7 mouse cellular contexts compared by ENCODE assay signal in genomic region chr2:154548688-154549087, GRCm38 (mm10). TPM values are rescaled to one million over a fixed set of nuclear protein-coding genes. Genes with fewer than 3 reads are reported as not detected.
A peak's percentile ranks its signal among the peaks of the same experiment; 100 is the strongest.
DNase-seq lines count a peak whose midpoint lies in the region; ATAC-seq and TF ChIP-seq lines count a peak whose summit lies in the region.

No protein-coding gene starts in this region.

- H3K27me3 ChIP-seq in kidney, embryonic 15.5 days, result peaks cover 35% of the 10 kb centered on the region
- no peaks in the 10 kb centered on the region for H3K27me3 ChIP-seq in kidney, adult 2 months (replicated peaks; ENCODE audit: control insufficient read depth, insufficient read depth, low read length)
- no peaks in the 10 kb centered on the region; the same call in 1 of the 2 replicates for H3K27me3 ChIP-seq in hindbrain, embryonic 16.5 days (replicated peaks; ENCODE audit: control insufficient read depth, insufficient read depth, low read length)
- peaks cover 13% of the 10 kb centered on the region for H3K27me3 ChIP-seq in neural tube, embryonic 15.5 days (replicated peaks)

- no peaks in the 10 kb centered on the region for H3K9me3 ChIP-seq in kidney, embryonic 15.5 days (replicated peaks)
- H3K9me3 ChIP-seq in hindbrain, embryonic 16.5 days (ENCODE audit: control insufficient read depth, low read length), result no peaks in the 10 kb centered on the region
- no peaks in the 10 kb centered on the region for H3K9me3 ChIP-seq in neural tube, embryonic 15.5 days (replicated peaks)

- H3K36me3 ChIP-seq in kidney, embryonic 15.5 days, result no peaks in the 10 kb centered on the region
- no peaks in the 10 kb centered on the region for H3K36me3 ChIP-seq in kidney, adult 2 months (ENCODE audit: control insufficient read depth, insufficient read depth, low read length)
- H3K36me3 ChIP-seq in hindbrain, embryonic 16.5 days (ENCODE audit: control insufficient read depth, insufficient read depth, low read length), result 0 out of 2 replicates have a peak, but pooled peaks cover 2% of the 10 kb centered on the region
- no peaks in the 10 kb centered on the region for H3K36me3 ChIP-seq in neural tube, embryonic 15.5 days

- H3K27ac ChIP-seq in kidney, embryonic 15.5 days, result no peak overlapping the region
- H3K27ac ChIP-seq in kidney, adult 2 months (ENCODE audit: insufficient read depth, low read depth, low read length), result no peak overlapping the region
- H3K27ac ChIP-seq in hindbrain, embryonic 16.5 days (ENCODE audit: low read depth, low read length), result no peak overlapping the region
- no peak overlapping the region for H3K27ac ChIP-seq in neural tube, embryonic 15.5 days (replicated peaks)

- no peak for DNase-seq in kidney, adult 2 months
- DNase-seq in embryo, embryonic 11 days, result peak; percentile 59
- no peak for DNase-seq in kidney, postnatal 25 days

- ATAC-seq in kidney, embryonic 15.5 days (replicated peaks; ENCODE audit: low FRiP score), result no peak
- no peak for ATAC-seq in hindbrain, embryonic 16.5 days
- ATAC-seq in neural tube, embryonic 15.5 days (ENCODE audit: low FRiP score), result no peak
- no peak for ATAC-seq in erythroid progenitor cell, adult 5-6 weeks (replicated peaks; ENCODE audit: low FRiP score, poor library complexity, severe bottlenecking)

- H3K4me2 ChIP-seq in kidney, embryonic 15.5 days, result peak overlapping the region; percentile 95; the same call in 1 of the 2 replicates
- peak overlapping the region; percentile 88 for H3K4me2 ChIP-seq in hindbrain, embryonic 16.5 days (ENCODE audit: low read length)
- H3K4me2 ChIP-seq in neural tube, embryonic 15.5 days, result peak overlapping the region; percentile 96

- H3K4me1 ChIP-seq in kidney, embryonic 15.5 days, result peaks cover 26% of the 10 kb centered on the region
- no peaks in the 10 kb centered on the region for H3K4me1 ChIP-seq in kidney, adult 2 months (ENCODE audit: control insufficient read depth, insufficient read depth, low read length)
- peaks cover 25% of the 10 kb centered on the region for H3K4me1 ChIP-seq in hindbrain, embryonic 16.5 days (ENCODE audit: control insufficient read depth, insufficient read depth, low read depth, low read length)
- H3K4me1 ChIP-seq in neural tube, embryonic 15.5 days, result peaks cover 29% of the 10 kb centered on the region

- TF ChIP-seq CTCF in kidney, adult 2 months (conservative IDR thresholded peaks at IDR 0.05; ENCODE audit: insufficient read depth, insufficient read length, low read depth, low read length), result no peak

- WGBS in kidney, embryonic 15.5 days, result 57% methylated on average over 3 of the region's 3 CpGs
- WGBS in kidney, adult 2 months, result 75% methylated on average over 3 of the region's 3 CpGs
- WGBS in hindbrain, embryonic 16.5 days, result 52% methylated on average over 3 of the region's 3 CpGs
- WGBS in neural tube, embryonic 15.5 days, result 48% methylated on average over 3 of the region's 3 CpGs

- TF ChIP-seq POLR2A in kidney, adult 2 months (IDR thresholded peaks at IDR 0.05; ENCODE audit: low read depth, low read length), result no peak

- H3K4me3 ChIP-seq in kidney, embryonic 15.5 days (replicated peaks), result no peak overlapping the region
- H3K4me3 ChIP-seq in kidney, adult 2 months (ENCODE audit: insufficient read depth, low read depth, low read length), result no peak overlapping the region
- H3K4me3 ChIP-seq in hindbrain, embryonic 16.5 days (ENCODE audit: low read length), result no peak overlapping the region
- no peak overlapping the region for H3K4me3 ChIP-seq in neural tube, embryonic 15.5 days (replicated peaks)

- no peak overlapping the region for H3K9ac ChIP-seq in kidney, embryonic 15.5 days
- H3K9ac ChIP-seq in hindbrain, embryonic 16.5 days (ENCODE audit: low read depth, low read length), result no peak overlapping the region
- no peak overlapping the region for H3K9ac ChIP-seq in neural tube, embryonic 15.5 days (replicated peaks)

RNA-seq across cellular contexts. Expression of gene 1700003F12Rik, which starts 1.8 kb away (rescaled TPM):
- 0.58 and 1.7 TPM in 2 replicates for polyA plus RNA-seq in kidney, embryonic 15.5 days (2015; fragmentation: Nextera tagmentation; extraction: Ambion mirVana)
- polyA plus RNA-seq in kidney, adult 2 months (2012; rRNA removed), result 0.29 and 0.52 TPM in 2 replicates
- 2.4 and 2.5 TPM in 2 replicates for polyA plus RNA-seq in hindbrain, embryonic 16.5 days (2015; fragmentation: Nextera tagmentation; extraction: Ambion mirVana)
- polyA plus RNA-seq in neural tube, embryonic 15.5 days (2015; fragmentation: Nextera tagmentation; extraction: Ambion mirVana), result 1.3 and 1.9 TPM in 2 replicates
- not detected in 2 replicates for total RNA-seq in erythroid progenitor cell, adult 5-6 weeks (2015; ENCODE audit: low replicate concordance)
- total RNA-seq in erythroid progenitor cell, adult 5-6 weeks (2017; ENCODE audit: low replicate concordance), result not detected in 2 replicates

RNA-seq across cellular contexts. Expression of gene Actl10, which starts 2.9 kb away (rescaled TPM):
- polyA plus RNA-seq in kidney, embryonic 15.5 days (2015; fragmentation: Nextera tagmentation; extraction: Ambion mirVana), result 0.19 and 0.22 TPM in 2 replicates
- 0.05 TPM in 1 of 2 replicates, not detected in the other for polyA plus RNA-seq in kidney, adult 2 months (2012; rRNA removed)
- 0.47 and 0.50 TPM in 2 replicates for polyA plus RNA-seq in hindbrain, embryonic 16.5 days (2015; fragmentation: Nextera tagmentation; extraction: Ambion mirVana)
- 0.31 and 0.63 TPM in 2 replicates for polyA plus RNA-seq in neural tube, embryonic 15.5 days (2015; fragmentation: Nextera tagmentation; extraction: Ambion mirVana)
- not detected in 2 replicates for total RNA-seq in erythroid progenitor cell, adult 5-6 weeks (2015; ENCODE audit: low replicate concordance)
- not detected in 2 replicates for total RNA-seq in erythroid progenitor cell, adult 5-6 weeks (2017; ENCODE audit: low replicate concordance)

RNA-seq across cellular contexts. Expression of gene Necab3, which starts 10.0 kb away (rescaled TPM):
- 1.6 and 2.9 TPM in 2 replicates for polyA plus RNA-seq in kidney, embryonic 15.5 days (2015; fragmentation: Nextera tagmentation; extraction: Ambion mirVana)
- polyA plus RNA-seq in kidney, adult 2 months (2012; rRNA removed), result 1.5 and 1.8 TPM in 2 replicates
- polyA plus RNA-seq in hindbrain, embryonic 16.5 days (2015; fragmentation: Nextera tagmentation; extraction: Ambion mirVana), result 21.6 and 25.7 TPM in 2 replicates
- polyA plus RNA-seq in neural tube, embryonic 15.5 days (2015; fragmentation: Nextera tagmentation; extraction: Ambion mirVana), result 16.0 and 19.6 TPM in 2 replicates
- total RNA-seq in erythroid progenitor cell, adult 5-6 weeks (2015; ENCODE audit: low replicate concordance), result 1.8 TPM in 1 of 2 replicates, not detected in the other
- total RNA-seq in erythroid progenitor cell, adult 5-6 weeks (2017; ENCODE audit: low replicate concordance), result 1.9 and 3.6 TPM in 2 replicates

RNA-seq across cellular contexts. Expression of gene E2f1, which starts 21.0 kb away (rescaled TPM):
- 20.7 and 21.0 TPM in 2 replicates for polyA plus RNA-seq in kidney, embryonic 15.5 days (2015; fragmentation: Nextera tagmentation; extraction: Ambion mirVana)
- 3.6 and 4.1 TPM in 2 replicates for polyA plus RNA-seq in kidney, adult 2 months (2012; rRNA removed)
- polyA plus RNA-seq in hindbrain, embryonic 16.5 days (2015; fragmentation: Nextera tagmentation; extraction: Ambion mirVana), result 5.0 and 8.0 TPM in 2 replicates
- polyA plus RNA-seq in neural tube, embryonic 15.5 days (2015; fragmentation: Nextera tagmentation; extraction: Ambion mirVana), result 3.4 and 7.4 TPM in 2 replicates
- 11.7 and 27.8 TPM in 2 replicates for total RNA-seq in erythroid progenitor cell, adult 5-6 weeks (2015; ENCODE audit: low replicate concordance)
- 11.9 and 17.5 TPM in 2 replicates for total RNA-seq in erythroid progenitor cell, adult 5-6 weeks (2017; ENCODE audit: low replicate concordance)

RNA-seq across cellular contexts. Expression of gene Pxmp4, which starts 54.8 kb away (rescaled TPM):
- polyA plus RNA-seq in kidney, embryonic 15.5 days (2015; fragmentation: Nextera tagmentation; extraction: Ambion mirVana), result 27.7 and 29.8 TPM in 2 replicates
- polyA plus RNA-seq in kidney, adult 2 months (2012; rRNA removed), result 118 and 138 TPM in 2 replicates
- polyA plus RNA-seq in hindbrain, embryonic 16.5 days (2015; fragmentation: Nextera tagmentation; extraction: Ambion mirVana), result 18.7 and 20.6 TPM in 2 replicates
- polyA plus RNA-seq in neural tube, embryonic 15.5 days (2015; fragmentation: Nextera tagmentation; extraction: Ambion mirVana), result 18.1 and 22.9 TPM in 2 replicates
- 15.5 and 22.7 TPM in 2 replicates for total RNA-seq in erythroid progenitor cell, adult 5-6 weeks (2015; ENCODE audit: low replicate concordance)
- total RNA-seq in erythroid progenitor cell, adult 5-6 weeks (2017; ENCODE audit: low replicate concordance), result 14.4 and 17.0 TPM in 2 replicates
